Mouse (Mus musculus): ENCODE measurements around the gene Galk2.

- TF ChIP-seq CTCF (IDR thresholded peaks at IDR 0.05; ENCODE audit: low read depth), result no peak
- no peak for TF ChIP-seq EP300 (optimal IDR thresholded peaks at IDR 0.05)
Observed at GRCm38 (mm10) chr2:125811332-125811731, 47.6 kb upstream of the Galk2 start.
